Mouse (Mus musculus) ES-Bruce4 (cell line): Measurements from ENCODE around the gene Dydc2.

Experiments used
- CTCF ChIP-seq: IDR thresholded peaks from one replicate; pipeline ENCODE4 v1.8.1; 2011; ENCODE audit warnings: low read depth, low read length
- EP300 ChIP-seq: IDR thresholded peaks from 2 replicates; pipeline ENCODE4 v1.6.1; 2011; ENCODE audit warnings: low read depth, low read length; ENCODE audit not compliant: insufficient read depth
- POLR2A ChIP-seq: IDR thresholded peaks from one replicate; pipeline ENCODE4 v1.8.1; 2011; ENCODE audit warnings: low read length; ENCODE audit not compliant: insufficient read depth

DNA sequence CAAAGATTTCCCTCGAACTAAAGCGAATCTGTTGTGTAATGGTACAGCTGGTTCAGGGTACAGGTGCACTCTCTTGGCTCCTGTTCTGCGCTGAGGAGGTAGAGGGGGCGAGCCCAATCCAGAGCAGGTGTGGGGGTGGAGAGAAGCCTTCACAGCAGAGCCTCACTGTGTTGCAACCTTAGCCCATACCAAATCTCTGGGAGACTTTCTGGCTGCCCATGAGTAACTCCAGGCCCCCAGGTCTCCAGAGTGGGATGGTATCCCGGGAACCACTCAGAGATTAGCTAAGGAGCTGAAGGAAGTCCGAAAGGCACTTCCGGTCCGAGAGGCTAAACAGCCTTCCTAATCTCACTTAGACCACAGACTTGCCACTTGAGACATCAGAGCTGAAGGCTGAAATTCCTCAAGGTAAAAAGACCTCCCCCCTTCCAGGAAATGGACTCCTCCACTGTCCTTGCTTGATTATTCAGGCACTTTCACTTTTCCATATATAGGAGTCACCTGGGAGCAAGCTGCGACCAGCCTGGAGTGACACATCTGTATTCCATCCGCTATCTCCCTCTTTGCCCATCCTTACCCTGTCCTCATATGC is 35.9 kb upstream of the Dydc2 start, which contains the start of gene Mat1a:
- no peak for TF ChIP-seq EP300
- TF ChIP-seq CTCF, result no peak
- TF ChIP-seq POLR2A, result no peak
